Mouse (Mus musculus) lung, postnatal 0 days (tissue): ENCODE results near the gene Pdcd6.

Source experiments
- CTCF ChIP-seq: IDR thresholded peaks from 2 replicates; pipeline ENCODE4 v1.5.1; 2016; ENCODE audit warnings: antibody characterized with exemption, mild to moderate bottlenecking
- EP300 ChIP-seq: IDR thresholded peaks from 2 replicates; pipeline ENCODE4 v1.6.1; 2016; ENCODE audit warnings: antibody characterized with exemption, mild to moderate bottlenecking, control low read depth

DNA sequence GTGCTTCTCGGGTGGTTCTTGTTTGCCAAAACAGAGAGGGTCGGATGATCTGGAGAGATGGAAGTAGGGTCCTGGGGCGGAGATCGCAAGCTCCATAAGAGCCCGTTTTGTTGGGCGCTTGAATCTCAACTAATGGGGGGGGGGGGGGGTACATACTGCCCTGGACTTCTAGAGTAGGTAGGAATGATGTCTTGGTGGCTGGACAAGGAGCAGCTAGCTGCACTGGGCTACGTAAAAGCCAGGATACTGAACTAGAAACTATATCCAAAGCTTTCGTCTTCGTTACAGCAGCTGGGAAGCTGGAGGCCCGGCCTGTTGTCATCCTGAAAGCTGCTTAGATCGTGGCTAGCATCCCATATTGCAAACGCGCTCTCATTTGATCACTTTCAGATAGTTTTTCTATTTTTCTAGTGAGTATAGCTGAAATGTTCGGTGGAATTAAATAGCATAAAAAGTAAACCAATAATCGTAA lies 33.1 kb upstream of the Pdcd6 start:
- TF ChIP-seq CTCF: no peak
- no peak for TF ChIP-seq EP300
